Mouse (Mus musculus): ENCODE measurements around the gene Fmo5. TPM values are rescaled to one million over a fixed set of nuclear protein-coding genes. Genes with fewer than 3 reads are reported as not detected.

Fmo5 gene
- polyA plus RNA-seq, 1 experiment, result 9.9 TPM

GRCm38 (mm10) chr3:97631258-97631860, 2.8 kb downstream of the Fmo5 start:
- Histone ChIP-seq H3K27me3 (replicated peaks; ENCODE audit: control insufficient read depth, insufficient read depth, low read length) (no peaks in the 10 kb centered on the region), H3K4me3 (ENCODE audit: insufficient read depth, low read depth, low read length) (no peak overlapping the region), H3K4me1 (ENCODE audit: control insufficient read depth, insufficient read depth, low read length) (peaks cover 11% of the 10 kb centered on the region; the same call in 1 of the 2 replicates), H3K27ac (ENCODE audit: insufficient read depth, low read depth, low read length) (no peak overlapping the region), H3K36me3 (ENCODE audit: control insufficient read depth, insufficient read depth, low read length) (no peaks in the 10 kb centered on the region; the same call in 1 of the 2 replicates)
- TF ChIP-seq POLR2A (IDR thresholded peaks at IDR 0.05; ENCODE audit: low read depth, low read length) (no peak), CTCF (conservative IDR thresholded peaks at IDR 0.05; ENCODE audit: insufficient read depth, insufficient read length, low read depth, low read length) (no peak)
- 84% methylated on average over 8 of the region's 8 CpGs for WGBS
- DNase-seq, result peak; percentile 42

GRCm38 (mm10) chr3:97633456-97633855, 4.9 kb downstream of the Fmo5 start:
- TF ChIP-seq CTCF (conservative IDR thresholded peaks at IDR 0.05; ENCODE audit: insufficient read depth, insufficient read length, low read depth, low read length), result no peak
- no peak for TF ChIP-seq POLR2A (IDR thresholded peaks at IDR 0.05; ENCODE audit: low read depth, low read length)
- peak; percentile 52 for DNase-seq
- 51% methylated on average over 4 of the region's 4 CpGs for WGBS
- Histone ChIP-seq H3K4me3 (ENCODE audit: insufficient read depth, low read depth, low read length) (no peak overlapping the region), H3K36me3 (ENCODE audit: control insufficient read depth, insufficient read depth, low read length) (no peaks in the 10 kb centered on the region; the same call in 1 of the 2 replicates), H3K27ac (ENCODE audit: insufficient read depth, low read depth, low read length) (no peak overlapping the region), H3K4me1 (ENCODE audit: control insufficient read depth, insufficient read depth, low read length) (peaks cover 3% of the 10 kb centered on the region; the same call in 1 of the 2 replicates), H3K27me3 (replicated peaks; ENCODE audit: control insufficient read depth, insufficient read depth, low read length) (no peaks in the 10 kb centered on the region)

DNA sequence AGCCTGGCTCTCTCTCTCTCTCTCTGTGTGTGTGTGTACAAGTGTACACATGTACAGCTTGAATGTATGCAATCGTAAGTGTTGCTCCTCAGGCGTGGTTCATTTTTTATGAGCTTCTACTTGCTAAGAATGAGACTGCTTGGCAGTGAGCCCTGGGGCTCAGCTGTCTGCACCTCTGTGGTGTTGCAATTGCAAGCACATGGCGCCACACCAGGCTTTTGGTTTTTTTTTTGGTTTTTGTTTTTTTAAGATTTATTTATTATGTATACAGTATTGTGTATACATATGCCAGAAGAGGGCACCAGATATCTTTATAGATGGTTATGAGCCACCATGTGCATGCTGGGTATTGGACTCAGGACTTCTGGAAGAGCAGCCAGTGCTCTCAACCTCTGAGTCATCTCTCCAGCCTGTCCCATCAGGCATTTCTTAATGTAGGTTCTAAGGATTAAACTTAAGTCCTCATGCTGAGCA, 5.7 kb downstream of the Fmo5 start:
- Histone ChIP-seq H3K27me3 (replicated peaks; ENCODE audit: control insufficient read depth, insufficient read depth, low read length) (no peaks in the 10 kb centered on the region), H3K4me3 (ENCODE audit: insufficient read depth, low read depth, low read length) (no peak overlapping the region), H3K36me3 (ENCODE audit: control insufficient read depth, insufficient read depth, low read length) (no peaks in the 10 kb centered on the region; the same call in 1 of the 2 replicates), H3K27ac (ENCODE audit: insufficient read depth, low read depth, low read length) (no peak overlapping the region), H3K4me1 (ENCODE audit: control insufficient read depth, insufficient read depth, low read length) (no peaks in the 10 kb centered on the region)
- WGBS, result 47% methylated on average over 3 of the region's 3 CpGs
- peak; percentile 48 for DNase-seq
- TF ChIP-seq POLR2A (IDR thresholded peaks at IDR 0.05; ENCODE audit: low read depth, low read length) (no peak), CTCF (conservative IDR thresholded peaks at IDR 0.05; ENCODE audit: insufficient read depth, insufficient read length, low read depth, low read length) (no peak)

- Histone ChIP-seq H3K4me3 (ENCODE audit: insufficient read depth, low read depth, low read length) (no peak overlapping the region), H3K4me1 (ENCODE audit: control insufficient read depth, insufficient read depth, low read length) (peaks cover 6% of the 10 kb centered on the region), H3K27me3 (replicated peaks; ENCODE audit: control insufficient read depth, insufficient read depth, low read length) (no peaks in the 10 kb centered on the region), H3K36me3 (ENCODE audit: control insufficient read depth, insufficient read depth, low read length) (peaks cover 1% of the 10 kb centered on the region; the same call in 1 of the 2 replicates), H3K27ac (ENCODE audit: insufficient read depth, low read depth, low read length) (no peak overlapping the region)
- no peak for TF ChIP-seq POLR2A (IDR thresholded peaks at IDR 0.05; ENCODE audit: low read depth, low read length)
- no peak for TF ChIP-seq CTCF (conservative IDR thresholded peaks at IDR 0.05; ENCODE audit: insufficient read depth, insufficient read length, low read depth, low read length)
- DNase-seq, result no peak
- WGBS, result 96% methylated on average over 4 of the region's 4 CpGs
Observed at GRCm38 (mm10) chr3:97641396-97641795, 12.8 kb downstream of the Fmo5 start.

DNA sequence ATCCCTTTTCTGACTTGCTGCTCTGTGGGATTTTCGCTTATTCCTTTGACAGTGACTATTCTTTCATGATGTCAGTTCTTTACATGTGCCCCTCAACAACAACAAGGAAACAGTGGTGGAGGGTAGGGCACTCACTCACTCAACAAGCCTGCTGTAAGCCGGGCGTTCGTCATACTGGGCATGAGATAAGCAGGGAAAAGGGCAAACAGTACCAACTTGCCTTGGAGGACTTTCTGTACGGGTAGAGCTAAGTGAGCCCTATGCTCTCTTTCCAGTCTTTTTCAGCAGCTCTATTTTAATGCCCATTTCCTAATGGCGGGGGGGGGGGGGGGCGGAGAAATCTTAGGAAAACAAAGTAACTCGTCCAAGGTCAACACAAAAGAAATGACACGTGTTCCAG, 13.4 kb downstream of the Fmo5 start:
- Histone ChIP-seq H3K27me3 (replicated peaks; ENCODE audit: control insufficient read depth, insufficient read depth, low read length) (no peaks in the 10 kb centered on the region), H3K27ac (ENCODE audit: insufficient read depth, low read depth, low read length) (no peak overlapping the region), H3K36me3 (ENCODE audit: control insufficient read depth, insufficient read depth, low read length) (peaks cover 1% of the 10 kb centered on the region; the same call in 1 of the 2 replicates), H3K4me3 (ENCODE audit: insufficient read depth, low read depth, low read length) (no peak overlapping the region), H3K4me1 (ENCODE audit: control insufficient read depth, insufficient read depth, low read length) (peaks cover 6% of the 10 kb centered on the region)
- no peak for DNase-seq
- 82% methylated on average over 9 of the region's 9 CpGs for WGBS
- TF ChIP-seq CTCF (conservative IDR thresholded peaks at IDR 0.05; ENCODE audit: insufficient read depth, insufficient read length, low read depth, low read length) (no peak), POLR2A (IDR thresholded peaks at IDR 0.05; ENCODE audit: low read depth, low read length) (no peak)

- Histone ChIP-seq H3K4me1 (ENCODE audit: control insufficient read depth, insufficient read depth, low read length) (no peaks in the 10 kb centered on the region), H3K4me3 (ENCODE audit: insufficient read depth, low read depth, low read length) (no peak overlapping the region), H3K36me3 (ENCODE audit: control insufficient read depth, insufficient read depth, low read length) (no peaks in the 10 kb centered on the region), H3K27me3 (replicated peaks; ENCODE audit: control insufficient read depth, insufficient read depth, low read length) (no peaks in the 10 kb centered on the region), H3K27ac (ENCODE audit: insufficient read depth, low read depth, low read length) (no peak overlapping the region)
- 34% methylated on average over 1 of the region's 1 CpGs for WGBS
- no peak for DNase-seq
- TF ChIP-seq CTCF (conservative IDR thresholded peaks at IDR 0.05; ENCODE audit: insufficient read depth, insufficient read length, low read depth, low read length) (no peak), POLR2A (IDR thresholded peaks at IDR 0.05; ENCODE audit: low read depth, low read length) (no peak)
Observed at GRCm38 (mm10) chr3:97648518-97648917, 19.9 kb downstream of the Fmo5 start.

DNA sequence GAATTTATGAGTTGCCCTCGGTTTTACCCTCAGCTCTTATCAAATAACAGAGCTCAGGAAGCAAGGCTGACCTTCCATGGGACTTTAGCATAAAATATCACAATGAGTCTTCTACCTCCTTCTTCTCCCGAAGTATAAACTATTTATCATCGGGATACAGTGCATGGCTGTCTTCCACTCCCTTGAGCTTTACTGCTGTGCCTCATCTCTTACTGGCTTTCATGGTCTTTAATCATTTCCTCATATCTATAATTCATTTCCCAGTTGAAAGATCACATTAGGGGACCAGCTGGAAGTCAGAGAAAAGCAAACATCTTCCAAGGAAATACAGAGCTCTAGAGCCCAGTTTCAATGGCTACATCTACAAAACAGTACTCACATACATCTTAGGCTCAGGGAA, 20.4 kb downstream of the Fmo5 start:
- Histone ChIP-seq H3K27ac (ENCODE audit: insufficient read depth, low read depth, low read length) (no peak overlapping the region), H3K27me3 (replicated peaks; ENCODE audit: control insufficient read depth, insufficient read depth, low read length) (no peaks in the 10 kb centered on the region), H3K4me3 (ENCODE audit: insufficient read depth, low read depth, low read length) (no peak overlapping the region), H3K36me3 (ENCODE audit: control insufficient read depth, insufficient read depth, low read length) (no peaks in the 10 kb centered on the region), H3K4me1 (ENCODE audit: control insufficient read depth, insufficient read depth, low read length) (no peaks in the 10 kb centered on the region)
- 18% methylated on average over 3 of the region's 3 CpGs for WGBS
- DNase-seq, result no peak
- TF ChIP-seq CTCF (conservative IDR thresholded peaks at IDR 0.05; ENCODE audit: insufficient read depth, insufficient read length, low read depth, low read length) (no peak), POLR2A (IDR thresholded peaks at IDR 0.05; ENCODE audit: low read depth, low read length) (no peak)

All from kidney, adult 2 months (tissue).